Mouse (Mus musculus) fibroblast of lung, adult 2 months (primary cell): ENCODE results near the gene Polg2.
"Not testable (repeated sequence)": the region's sequence is repeated elsewhere in the genome, so short reads cannot be mapped to it uniquely, and the experiment has no call there.

Source experiments
- DNase-seq: peaks from one replicate; pipeline ENCODE4 v3.0.0-alpha.2; 2011; ENCODE audit warnings: low read depth

The Polg2 gene

DNA sequence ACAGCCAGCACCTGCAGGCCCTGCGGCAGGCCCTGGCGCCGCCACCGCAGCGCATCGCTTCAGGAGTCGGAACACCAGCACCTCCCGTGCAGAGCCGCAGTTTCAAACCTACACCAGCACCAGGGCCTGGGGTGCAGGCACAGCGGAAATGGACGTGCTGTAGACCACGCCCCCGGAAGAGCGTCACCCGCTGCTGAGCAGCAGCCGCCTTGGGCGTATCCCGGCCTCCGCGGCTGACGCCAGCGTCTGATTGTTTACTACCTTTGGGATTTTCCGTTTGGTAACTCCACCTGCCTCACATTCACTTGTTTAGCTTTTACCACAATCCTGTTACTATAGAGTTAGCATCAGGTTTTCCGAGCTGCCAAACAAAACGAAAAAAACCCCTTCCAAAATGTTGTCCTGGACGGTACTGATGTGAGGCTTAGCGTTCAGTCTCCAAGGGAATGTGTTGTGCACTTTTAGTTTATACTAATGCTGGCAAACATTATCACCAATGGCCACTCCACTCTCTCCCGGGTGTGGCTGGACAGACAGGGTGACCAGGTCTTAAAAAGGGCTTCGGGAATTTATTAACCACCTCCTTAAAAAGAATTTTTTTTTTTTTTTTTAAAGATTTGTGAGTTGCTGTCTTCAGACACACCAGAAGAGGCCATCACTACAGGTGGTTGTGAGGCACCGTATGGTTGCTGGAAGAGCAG is at the start of gene Polg2:
Polg2 (minus strand) TSS at position 150 of the 701 bp plus-strand sequence.
- peak; percentile 81 for DNase-seq

DNA sequence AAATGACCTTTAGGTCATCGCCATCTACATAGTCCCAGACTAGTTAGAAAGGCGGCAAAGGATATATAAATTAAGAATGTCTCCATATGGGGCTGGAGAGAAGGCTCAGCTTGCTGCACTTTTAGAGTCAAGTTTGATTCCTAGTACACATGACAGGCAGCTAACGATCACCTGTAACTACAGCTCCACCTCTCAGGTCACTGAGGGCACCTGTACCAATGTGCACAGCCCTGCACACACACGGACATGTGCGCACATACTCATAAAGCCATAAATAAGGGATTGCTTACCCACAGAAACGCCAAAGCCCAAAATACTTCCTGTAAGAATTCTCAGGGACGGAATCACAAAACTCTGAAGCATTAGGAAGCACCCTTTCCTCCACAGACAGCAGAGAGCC is 48.7 kb upstream of the Polg2 start:
- DNase-seq = no peak

DNA sequence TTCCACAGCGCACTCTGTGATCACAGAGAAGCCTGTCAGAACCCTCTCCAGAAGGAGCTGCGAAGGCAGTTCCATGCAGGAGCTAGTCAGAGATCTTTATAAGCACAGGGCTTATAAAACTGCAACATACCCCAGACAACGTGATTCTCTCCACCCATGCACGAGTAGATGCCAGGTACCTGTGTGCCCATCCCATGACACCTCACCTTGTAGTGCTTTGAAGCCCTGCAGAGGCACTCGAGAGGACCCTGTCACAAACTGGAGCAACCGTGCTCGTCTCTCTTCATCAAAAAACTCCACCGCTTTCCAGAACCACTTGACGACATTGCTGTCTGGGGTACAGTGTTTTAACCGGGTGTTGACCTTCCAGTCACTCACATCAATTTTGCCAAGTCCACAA is 45.1 kb upstream of the Polg2 start:
- DNase-seq = no peak

DNA sequence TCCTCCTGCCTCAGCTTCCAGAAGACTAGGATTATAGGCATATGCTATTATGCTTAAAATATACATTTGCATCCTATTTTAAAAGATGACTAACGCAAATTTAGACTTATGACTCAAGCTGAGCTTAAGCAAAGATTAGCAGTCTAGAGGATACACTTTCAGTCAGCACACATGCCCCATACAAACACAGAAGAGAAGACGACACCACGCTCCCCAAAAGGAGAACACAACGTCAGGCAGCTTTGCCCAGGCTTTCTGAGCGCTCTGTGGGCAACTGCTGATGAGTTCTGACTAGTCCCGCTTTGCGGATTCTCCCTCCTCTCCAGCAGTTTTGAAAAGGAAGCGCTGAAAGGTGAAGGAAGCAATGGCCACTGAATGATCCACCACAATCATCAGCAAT is 44.4 kb upstream of the Polg2 start:
- DNase-seq = no peak

DNA sequence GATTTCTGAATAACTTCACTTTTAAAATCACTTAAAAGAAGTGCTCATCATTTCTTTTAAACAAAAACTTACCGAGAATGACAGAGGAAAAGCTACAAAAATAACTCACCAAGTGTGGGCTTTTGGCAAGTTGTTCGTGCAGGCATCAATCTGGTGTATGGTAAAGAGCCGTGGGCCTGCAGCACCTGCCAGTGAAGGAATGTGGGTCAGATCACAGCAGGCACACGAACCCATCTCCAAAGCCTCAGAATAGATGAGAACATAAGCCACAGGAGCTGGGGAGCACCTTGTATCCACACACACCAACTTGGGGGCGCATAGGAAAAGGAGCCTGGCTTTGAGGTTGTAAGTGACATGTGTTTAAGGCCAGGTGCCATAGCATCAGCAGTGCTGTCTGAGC is 43.6 kb upstream of the Polg2 start:
- DNase-seq = no peak

DNA sequence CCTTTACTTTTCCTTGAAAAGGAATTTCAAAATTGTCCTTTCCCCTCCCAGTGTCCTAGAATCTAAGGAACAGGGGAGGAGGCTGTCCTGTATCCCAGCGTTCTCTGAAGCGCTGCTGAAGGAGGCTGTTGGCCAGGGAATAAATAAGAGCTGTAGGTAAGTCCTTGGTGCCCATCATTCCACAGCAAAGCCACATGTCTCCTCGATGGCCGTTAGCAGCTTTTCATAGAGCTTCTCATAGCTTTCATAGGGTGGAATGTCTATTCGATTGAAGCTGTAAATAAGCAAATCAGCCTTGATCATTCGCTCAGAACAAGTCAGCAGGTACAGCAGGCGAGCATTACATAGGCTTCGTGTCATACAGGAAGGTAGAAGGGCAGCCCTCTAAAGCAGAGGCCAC is 43.2 kb upstream of the Polg2 start:
- DNase-seq = no peak

DNA sequence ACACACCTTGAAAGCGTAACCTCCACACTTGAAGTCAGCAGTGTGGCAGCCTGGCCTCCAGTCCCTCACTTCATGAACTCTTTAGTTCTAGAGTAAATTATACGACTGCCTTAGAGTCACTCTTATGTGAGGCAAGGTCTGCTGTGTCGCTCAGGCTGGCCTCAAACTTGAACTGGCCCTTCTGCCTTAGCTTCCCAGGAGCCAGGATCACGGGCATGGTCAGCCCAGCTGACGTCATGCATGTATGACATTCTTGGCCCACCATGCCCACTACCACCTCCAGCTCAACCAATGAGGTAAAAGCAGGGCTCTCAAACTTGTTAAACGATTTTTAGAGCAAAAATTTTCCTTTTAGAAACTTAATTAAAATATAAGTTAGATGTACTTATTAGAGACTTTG is 42.1 kb upstream of the Polg2 start:
- no peak for DNase-seq

DNA sequence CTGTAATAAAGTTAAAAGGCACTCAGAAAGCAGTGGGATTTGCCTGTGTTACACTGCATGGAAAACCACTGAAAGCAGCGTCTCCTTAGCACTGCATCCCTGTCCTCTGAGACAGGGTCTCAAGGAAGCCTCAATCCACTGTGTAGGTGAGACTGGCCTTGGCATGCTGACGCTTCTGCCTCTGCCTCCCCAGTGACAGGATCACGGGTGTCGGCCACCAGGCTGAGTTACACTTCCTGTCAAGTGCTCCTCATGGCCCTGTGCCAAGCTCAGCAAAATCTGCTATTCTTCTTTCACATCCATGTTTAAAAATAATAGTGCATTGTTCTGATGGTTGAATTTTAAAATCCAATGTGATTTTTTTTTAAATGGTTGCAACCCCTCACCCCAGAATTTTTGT is 41.6 kb upstream of the Polg2 start:
- no peak for DNase-seq

DNA sequence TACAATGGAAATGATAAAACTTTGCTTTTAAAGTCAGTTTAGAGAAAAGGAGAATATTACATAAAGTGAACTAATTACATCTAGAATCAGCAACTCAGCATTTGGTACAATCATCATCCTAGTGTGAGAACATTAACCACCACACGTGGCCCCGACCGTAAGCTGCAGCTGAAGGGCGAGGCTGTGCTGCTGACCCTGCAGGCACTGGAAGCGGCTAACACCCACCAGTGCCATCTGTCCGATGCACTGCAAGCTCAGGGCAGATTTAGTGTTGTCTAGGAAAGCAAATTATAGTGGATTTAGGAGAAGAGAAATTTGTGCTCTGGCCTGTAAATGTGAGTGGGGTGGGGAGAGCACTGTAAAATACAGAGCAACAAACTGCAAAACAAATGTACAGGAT is 40.9 kb upstream of the Polg2 start:
- DNase-seq = no peak

DNA sequence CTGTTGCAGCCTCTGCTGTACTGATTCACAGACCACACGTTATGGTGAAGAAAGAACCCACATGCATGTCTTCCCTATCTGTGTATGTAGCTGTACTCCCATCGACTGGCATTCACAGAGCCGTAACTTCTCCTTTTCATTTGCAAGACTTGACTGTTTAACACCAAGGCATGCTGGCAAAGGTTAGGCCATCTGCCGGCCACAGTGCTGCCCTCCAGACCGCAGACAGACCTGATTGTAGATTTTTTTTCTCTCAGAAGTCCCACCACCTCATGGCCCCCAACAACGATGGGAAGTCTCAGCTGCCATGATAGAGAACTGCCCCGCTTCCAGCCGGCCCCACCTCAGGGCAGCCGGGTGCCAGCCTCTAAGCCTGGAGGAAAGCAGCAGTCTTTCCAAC is 40.3 kb upstream of the Polg2 start:
- DNase-seq = no peak

DNA sequence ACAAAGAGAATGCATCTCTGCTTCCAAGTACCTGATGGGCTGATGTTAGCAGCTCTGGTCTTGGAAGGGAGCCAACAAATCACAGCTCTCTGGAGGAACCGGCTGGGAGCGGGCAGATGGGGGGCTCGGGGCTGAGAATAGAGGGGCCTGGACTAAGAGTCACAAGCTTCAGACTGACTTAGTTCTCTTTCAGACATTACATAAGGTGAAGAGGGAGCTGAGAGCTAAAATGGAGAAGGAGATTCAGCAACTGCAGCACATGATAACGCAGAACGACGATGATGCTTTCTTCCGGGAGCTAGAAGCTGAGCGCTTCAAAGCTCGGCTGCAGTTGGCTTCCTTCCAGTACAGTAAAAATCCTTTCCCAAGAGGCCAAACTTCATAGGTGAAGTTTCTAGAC is 39.0 kb upstream of the Polg2 start:
- no peak for DNase-seq

DNA sequence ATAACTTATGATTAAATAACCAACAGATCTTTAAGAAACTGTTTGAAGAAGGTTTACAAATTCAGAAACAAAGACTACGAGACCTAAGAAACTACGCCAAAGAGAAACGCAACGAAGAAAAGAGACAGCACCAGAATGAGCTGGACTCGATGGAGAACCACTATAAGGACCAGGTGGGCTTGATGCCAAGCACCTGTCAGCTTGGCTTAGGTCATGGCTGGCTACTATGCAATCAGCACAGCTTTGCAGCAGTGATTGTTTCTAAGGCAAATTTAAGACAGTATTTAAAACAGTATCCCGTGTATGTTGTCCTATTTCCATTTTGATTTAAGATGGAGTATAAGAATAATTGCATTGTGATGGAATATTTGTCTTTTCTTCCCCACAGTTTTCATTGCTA is 38.5 kb upstream of the Polg2 start:
- no peak for DNase-seq

DNA sequence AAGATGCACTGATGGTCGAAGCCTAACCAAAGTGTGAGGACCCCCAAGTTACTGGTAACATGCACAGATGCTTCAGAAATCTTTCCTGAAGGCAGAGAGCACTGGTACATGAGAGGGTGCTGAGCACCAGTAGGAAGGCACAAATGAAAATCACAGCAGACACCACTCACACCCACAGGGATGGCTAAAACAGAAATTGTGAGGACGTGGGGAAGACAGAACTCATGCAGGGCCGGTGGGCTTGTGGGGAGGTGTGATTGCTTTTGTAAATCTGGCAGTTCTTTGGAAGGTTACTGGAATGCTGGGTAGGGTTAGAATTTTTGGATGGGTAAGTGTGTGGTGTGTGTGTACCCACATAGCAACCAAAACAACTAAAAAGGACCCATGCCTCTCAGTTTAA is 37.8 kb upstream of the Polg2 start:
- no peak for DNase-seq

DNA sequence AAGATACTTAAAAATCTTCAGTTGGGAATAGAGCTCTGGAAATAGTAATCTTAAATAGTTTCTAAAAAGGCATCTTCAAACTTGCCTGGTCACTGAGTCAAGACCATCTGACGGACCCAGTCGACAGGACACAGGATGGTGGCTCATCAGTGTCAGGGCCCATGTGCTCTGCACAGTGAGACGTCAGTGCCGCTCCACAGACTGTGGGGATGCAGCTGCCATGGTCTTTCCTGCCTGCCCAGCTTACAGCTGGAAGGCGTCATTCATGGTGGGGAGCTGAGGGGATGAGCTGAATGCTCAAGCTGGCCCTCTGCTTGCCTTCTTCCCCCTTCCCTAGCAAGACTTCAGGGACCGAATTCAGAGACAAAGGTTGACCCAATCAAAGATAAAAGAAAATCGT is 37.0 kb upstream of the Polg2 start:
- no peak for DNase-seq

DNA sequence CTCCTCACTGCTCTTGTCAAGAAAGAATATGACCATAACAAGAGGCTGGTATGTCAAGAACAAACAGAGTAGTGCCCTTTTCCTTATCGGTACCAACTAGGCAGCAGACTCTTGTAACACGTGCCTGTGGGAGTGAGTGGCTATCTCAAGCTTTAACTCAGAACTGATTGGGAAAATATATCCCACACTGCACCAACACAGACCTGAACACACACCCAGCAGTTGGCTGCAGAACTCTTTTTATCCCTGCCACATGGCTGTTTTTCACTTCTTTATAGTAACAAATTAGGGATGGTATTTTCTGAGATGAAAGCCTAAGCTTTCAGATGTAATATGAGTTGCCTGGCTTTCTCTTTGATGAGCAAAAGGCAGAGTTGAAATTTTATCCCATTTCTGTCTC is 36.4 kb upstream of the Polg2 start:
- no peak for DNase-seq

DNA sequence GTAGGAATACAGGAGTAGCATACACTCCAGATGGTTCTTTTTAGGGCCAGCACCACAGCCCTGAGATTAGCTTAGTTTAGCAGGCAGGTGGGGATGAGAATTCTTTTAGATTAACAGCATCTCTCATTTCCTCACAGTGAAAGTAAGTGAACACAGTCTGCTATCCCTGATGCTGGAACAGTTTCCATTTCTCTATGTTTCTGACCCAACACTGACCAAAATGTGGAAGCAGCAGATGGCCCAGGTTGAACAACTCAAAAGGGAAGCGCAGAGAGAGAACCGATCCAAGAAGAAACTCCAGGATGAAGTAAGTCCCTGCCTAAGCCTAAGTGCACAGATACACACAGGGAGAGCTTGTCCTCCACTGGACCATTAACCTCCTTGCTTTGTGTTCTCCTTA is 36.0 kb upstream of the Polg2 start:
- no peak for DNase-seq

DNA sequence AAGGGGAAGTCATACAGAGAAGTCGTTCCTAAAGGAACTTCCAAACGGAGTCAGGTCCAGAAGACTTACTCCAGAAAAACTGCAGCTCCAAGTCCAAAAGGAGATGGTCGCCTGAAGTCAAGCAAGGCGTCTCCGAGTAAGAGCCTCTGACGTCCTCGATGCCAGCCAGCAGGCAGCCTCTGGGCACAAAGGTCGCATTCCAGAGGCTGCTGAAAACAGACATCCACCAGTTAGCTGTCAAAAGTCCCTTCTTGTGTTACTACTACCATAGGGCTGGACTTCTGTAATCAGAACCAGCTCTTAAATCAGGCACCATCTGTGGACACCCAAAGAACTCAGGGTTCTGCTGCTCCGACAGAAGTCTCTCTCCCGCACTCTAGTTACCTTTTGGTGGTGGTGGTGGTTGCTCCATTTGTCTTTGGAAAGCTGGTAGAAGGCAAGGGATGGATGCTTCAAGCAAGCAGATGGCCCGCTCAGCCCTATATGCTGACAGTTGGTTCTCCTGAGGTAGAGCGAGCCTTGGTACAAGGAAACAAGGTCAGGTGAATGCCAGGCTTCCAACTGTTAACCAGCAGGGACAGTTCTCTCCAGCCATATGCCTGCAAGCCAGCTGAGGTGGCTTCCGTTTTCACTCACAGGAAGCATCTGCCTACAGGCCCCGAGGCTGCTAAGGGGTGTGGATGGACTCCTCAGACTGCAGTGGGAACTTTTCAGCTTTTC is 35.4 kb upstream of the Polg2 start:
- no peak for DNase-seq

DNA sequence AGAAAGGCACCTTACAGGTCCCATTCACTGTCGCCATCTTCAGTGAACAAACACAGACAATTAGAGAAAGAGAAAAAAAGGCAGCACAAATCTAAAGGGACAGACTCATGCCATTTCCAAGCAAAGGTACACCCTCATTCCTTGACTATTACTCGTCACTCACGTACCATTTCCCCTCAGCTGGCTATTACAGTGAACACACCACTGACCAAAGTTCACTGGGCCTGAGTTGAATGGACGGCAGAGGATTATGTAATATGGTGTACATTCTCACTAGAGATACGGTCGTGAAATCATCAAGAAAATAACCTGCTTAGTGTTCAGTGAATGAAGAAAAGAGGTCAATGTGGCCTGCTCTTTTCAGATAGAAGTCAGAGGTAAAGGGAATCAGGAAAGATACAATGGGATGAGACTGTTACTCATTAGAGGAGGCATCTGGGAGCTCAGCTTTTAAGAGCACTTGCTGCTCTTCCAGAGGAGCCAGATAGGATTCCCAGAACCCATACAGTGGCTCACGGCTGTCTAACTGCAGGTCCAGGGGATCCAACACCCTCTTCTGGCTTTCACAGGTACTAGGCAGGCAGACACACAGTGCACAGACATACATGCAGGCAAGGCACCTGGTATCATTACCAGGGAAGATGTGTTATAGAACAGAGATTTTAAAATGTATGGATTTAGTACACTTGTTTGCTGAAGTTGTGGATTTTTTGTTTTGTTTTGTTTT is 33.2 kb upstream of the Polg2 start:
- DNase-seq = no peak

DNA sequence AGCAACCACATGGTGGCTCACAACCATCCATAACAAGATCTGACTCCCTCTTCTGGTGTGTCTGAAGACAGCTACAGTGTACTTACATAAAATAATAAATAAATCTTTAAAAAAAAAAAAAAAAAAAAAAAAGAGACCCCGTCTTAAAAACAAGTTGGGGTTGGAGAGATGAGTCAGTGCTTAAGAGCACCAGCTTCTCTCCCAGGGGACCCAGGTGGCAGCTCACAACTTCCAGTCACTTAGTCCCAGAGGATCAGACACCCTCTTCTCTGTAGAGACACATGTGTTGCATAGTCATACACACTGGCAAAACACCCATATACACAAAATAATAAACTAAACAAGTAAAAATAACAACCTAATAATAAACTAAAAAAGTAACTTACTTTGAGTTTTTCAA is 28.1 kb upstream of the Polg2 start:
- not testable (repeated sequence) for DNase-seq

DNA sequence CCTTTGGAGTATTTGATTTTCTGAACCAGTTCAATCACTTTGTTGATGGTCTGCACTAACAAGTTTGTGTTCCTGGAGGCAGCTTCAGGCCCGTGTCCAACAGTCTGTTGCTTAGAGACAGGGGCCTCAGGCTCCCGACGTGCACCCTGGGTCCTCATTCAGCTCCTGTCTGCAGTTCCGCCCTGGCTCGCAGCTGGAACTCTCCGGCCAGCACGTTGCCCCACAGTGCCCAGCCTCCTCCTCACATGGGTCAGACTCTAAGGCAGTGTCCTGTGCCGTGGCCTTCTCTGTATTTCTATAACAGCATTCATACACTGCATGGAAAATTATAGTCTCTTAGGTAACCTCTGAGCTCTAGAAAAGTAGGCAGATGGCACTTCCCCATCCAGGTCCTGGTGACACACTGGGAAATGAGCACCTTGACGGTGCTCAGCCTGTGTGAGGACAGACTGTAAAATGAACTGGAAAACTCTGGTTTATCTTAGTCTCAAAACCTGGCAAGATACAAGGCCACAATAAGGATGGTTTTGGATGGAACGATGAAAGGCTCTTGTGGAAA is 22.8 kb upstream of the Polg2 start:
- no peak for DNase-seq

DNA sequence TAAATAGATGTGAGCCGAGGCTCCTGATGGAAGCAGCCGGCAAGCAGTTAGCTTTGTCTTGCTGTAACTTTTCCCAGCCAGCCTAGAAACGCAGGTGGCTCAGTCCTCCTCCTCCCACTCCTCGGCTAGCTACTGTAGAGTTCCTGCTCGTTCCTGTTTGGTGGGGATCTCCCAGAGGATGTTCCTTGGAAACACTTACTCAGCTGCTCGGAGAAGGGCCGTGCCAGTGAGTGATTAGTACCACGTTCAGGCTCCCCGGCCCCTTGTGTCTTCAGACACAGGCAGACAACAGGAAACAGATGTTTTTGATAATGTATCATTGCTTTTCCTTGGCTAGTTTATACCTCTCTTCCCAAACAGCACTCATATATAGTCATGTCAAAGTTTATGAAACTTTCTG is 16.3 kb upstream of the Polg2 start:
- no peak for DNase-seq

DNA sequence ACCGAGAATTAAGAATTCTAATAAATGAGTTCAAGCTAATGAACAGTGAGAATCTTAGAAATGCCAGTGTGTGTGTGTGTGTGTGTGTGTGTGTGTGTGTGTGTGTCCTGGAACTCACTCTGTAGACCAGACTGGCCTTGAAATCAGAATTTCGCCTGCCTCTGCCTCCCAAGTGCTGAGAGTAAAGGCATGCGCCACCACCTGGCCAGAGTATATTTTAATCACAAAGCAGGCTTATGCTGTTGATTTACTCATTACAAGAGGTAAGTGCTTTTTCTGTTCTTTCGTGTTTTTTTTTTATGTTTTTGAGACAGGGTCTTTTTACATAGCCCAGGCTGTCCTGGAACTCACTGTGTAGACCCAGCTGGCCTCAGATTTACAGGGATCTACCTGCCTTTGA is 14.5 kb upstream of the Polg2 start:
- no peak for DNase-seq

DNA sequence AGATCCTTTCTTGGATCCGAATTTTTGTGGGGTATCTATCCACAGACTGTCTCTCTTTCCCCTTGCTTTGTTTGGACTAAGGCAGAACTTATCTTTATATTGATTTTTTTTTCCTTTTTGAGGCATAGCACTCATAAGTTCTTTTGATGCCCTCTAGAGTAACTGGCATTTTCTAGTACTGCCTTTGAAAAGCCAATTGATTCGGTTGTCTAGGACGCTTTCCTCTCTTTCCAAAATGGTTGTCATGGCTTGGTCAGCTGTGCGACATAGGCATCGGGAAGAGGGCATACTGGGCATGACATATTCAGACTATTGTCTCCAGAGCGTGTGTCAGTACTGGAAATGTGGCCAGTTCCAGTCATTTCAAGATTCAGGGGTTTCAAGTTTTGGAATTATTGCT is 10.3 kb upstream of the Polg2 start:
- no peak for DNase-seq
